Mouse (Mus musculus): ENCODE data around the gene Gm8206.
"Not testable (repeated sequence)": the region's sequence is repeated elsewhere in the genome, so short reads cannot be mapped to it uniquely, and the experiment has no call there.

The Gm8206 gene

DNA sequence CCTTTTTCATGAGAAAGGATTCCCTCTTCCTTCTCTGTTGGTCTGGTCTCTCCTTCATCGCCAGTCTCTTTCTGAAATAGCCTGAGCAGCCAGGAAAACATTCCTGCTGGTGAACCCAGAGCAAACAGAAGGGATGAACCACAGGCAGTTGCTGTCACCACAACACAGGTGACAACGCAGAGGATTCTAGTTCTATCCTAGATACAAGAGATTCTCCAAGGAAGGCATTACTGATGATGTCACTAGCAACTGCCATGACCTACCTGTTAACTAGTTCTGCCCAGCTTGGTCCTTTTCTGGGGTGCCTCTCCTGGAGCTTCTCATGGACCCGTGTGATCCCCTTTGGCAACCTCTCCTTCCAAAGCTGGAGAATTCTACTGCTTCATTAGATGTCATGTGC lies at the start of gene Gm8206:
Gm8206 (minus strand) TSS at position 101 of the 400 bp plus-strand sequence.
- DNase-seq (ENCODE audit: low read depth) = not testable (repeated sequence)

- DNase-seq (ENCODE audit: low read depth) = not testable (repeated sequence)
Measured at GRCm38 (mm10) chr14:6125707-6126106, 32.0 kb upstream of the Gm8206 start, which contains the start of gene Gm3476. Gene Gm3476, minus strand, starts transcription at chr14:6125807.

GRCm38 (mm10) chr14:6108272-6108925 lies 14.7 kb upstream of the Gm8206 start, which contains the start of gene Gm3468:
Gene Gm3468, minus strand, starts transcription at chr14:6108665.
- not testable (repeated sequence) for DNase-seq (ENCODE audit: low read depth)

DNA sequence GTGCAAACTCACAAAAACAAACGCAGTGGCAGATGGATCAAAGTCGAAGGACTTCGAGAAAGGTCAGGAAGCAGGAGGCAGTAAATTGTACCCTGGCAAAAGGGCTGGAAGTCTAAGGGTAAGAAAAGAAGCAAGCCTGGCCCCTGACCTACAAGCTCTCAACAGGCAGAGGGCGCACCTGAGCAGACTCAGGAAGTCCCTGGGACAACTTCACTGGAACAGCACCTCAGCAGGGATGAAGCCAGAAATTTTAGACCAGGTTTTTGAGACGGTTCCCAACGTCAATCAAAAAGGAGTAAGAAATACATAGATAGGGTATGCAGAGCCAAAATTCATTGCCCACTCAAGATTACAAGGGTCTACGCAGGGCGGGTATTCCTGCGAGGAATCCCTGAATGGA lies 13.8 kb upstream of the Gm8206 start:
- DNase-seq (ENCODE audit: low read depth) = not testable (repeated sequence)

- not testable (repeated sequence) for DNase-seq (ENCODE audit: low read depth)
Measured at GRCm38 (mm10) chr14:6058167-6058566, 35.6 kb downstream of the Gm8206 start, which contains the start of gene Gm6337. Gene Gm6337, minus strand, starts transcription at chr14:6058267.

DNA sequence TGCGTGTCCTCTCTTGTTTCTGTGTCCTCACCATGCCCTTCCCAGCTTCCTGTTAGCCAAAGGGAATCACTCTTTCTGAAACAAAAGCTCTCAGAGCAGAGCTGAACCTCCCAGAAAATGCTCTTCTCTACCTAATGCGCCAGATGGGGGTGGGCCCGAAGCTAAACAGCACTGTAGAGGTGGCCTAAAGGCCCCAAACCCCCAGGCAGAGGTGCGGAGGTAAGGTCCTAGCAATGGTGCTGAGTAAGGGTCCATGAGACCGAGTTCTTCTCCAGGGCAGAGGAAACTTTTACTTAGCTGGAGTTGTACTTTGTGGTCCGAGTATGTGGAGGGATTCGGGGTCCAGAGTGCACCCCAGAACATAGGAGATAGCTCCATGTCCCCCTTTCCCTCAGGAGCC lies 106.6 kb downstream of the Gm8206 start:
- DNase-seq (ENCODE audit: low read depth) = not testable (repeated sequence)

DNA sequence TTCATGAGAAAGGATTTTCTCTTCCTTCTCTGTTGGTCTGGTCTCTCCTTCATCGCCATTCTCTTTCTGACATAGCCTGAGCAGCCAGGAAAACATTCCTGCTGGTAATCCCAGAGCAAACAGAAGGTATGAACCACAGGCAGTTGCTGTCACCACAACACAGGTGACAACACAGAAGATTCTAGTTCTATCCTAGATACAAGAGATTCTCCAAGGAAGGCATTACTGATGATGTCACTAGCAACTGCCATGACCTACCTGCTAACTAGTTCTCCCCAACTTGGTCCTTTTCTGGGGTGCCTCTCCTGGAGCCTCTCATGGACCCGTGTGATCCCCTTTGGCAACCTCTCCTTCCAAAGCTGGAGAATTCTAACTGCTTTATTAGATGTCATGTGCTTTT lies 114.7 kb downstream of the Gm8206 start, which contains the start of gene Gm3453:
Gm3453 (minus strand) TSS at position 101 of the 400 bp plus-strand sequence.
- not testable (repeated sequence) for DNase-seq (ENCODE audit: low read depth)

Data from c-Kit-positive CD71-positive TER-119-negative erythroid progenitor cells, embryonic 14.5 days (primary cell).